Mouse (Mus musculus) T-cell, adult 2 months (primary cell): Measurements from ENCODE around the gene Map4k1.
A peak's percentile ranks its signal among the peaks of the same experiment; 100 is the strongest.

Experiments
- DNase-seq: peaks from one replicate; pipeline ENCODE4 v3.0.0; 2022; ENCODE audit warnings: low spot score

Gene Map4k1

DNA sequence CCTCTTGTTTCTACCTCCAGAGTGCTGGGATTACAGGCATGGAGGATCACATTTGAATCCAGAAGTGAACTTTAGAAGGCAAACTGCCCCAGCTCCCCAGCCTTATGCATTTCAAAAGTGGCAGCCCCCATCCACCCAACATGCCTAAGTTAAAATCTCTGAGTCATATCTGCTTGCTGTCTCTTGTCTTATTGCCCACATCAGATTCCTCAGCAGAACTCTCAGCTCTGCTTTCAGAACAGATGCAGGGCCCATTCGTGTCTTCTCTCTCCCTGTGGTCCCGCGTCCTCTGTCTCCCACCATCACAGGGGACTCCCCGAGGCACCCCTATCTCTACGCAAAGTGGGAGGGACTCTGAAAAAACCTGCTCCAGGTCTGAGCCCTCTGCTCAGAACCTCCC, 44.3 kb downstream of the Map4k1 start:
- DNase-seq = no peak

GRCm38 (mm10) chr7:29026811-29027210, 45.0 kb downstream of the Map4k1 start:
- no peak for DNase-seq

GRCm38 (mm10) chr7:29028761-29029160, 46.9 kb downstream of the Map4k1 start:
- no peak for DNase-seq

- DNase-seq = no peak
Measured at GRCm38 (mm10) chr7:29029690-29030656, 48.1 kb downstream of the Map4k1 start.

- DNase-seq = no peak
Measured at GRCm38 (mm10) chr7:29031641-29032040, 49.8 kb downstream of the Map4k1 start.

- DNase-seq = no peak
Measured at GRCm38 (mm10) chr7:29032685-29033084, 50.8 kb downstream of the Map4k1 start.

GRCm38 (mm10) chr7:29037261-29037660, 55.4 kb downstream of the Map4k1 start:
- DNase-seq = no peak

DNA sequence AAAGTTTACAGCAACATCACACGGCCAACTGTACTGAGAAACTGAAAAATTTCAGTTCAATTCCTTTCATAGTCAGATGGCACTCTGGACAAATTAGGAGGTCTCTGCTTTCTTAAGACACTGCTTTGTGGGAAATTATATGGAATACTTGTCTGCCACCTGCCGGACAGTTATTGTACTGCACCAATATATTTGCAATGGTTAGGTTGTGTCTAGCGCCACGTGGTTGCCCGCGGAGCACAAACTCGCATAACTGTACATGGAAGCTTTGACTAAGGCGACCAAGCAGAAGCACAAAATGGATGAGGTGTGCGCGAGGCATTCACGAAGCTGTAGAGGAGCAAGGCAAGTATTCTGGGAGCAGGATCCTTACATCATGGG, 57.7 kb downstream of the Map4k1 start:
- DNase-seq = peak; percentile 84

DNA sequence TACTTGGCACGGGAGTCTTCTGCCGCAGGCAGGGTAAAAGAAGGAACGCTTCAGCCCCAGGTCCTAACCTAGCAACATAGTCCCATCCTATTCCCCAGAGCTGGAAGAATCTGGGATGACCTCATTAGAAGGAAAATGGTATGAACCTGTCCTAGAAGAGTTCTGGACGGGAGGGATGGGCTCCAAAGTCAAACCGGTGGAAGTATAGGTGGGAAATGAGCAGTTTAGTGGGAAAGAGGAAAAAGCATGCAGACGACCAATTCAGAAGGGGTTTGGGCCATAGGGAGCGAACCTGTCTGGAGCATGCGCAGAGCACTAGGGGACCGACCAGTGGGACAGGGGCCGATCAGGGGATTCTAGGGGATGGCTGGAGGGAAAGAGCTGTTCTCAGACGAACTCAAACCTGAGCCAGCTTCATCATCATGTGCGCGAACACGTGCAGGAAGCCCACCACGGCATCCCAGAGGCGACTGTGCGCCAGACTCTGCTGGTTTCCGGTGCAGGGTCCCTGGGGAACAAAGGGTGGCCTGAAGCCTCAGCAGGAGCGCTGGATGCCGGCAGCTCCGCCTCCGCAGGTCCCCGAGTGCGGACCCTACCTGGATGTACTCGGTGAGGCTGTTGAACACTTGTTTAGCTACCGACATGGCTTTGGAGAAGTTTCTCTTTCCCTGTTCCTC, 58.3 kb downstream of the Map4k1 start:
- DNase-seq = no peak

DNA sequence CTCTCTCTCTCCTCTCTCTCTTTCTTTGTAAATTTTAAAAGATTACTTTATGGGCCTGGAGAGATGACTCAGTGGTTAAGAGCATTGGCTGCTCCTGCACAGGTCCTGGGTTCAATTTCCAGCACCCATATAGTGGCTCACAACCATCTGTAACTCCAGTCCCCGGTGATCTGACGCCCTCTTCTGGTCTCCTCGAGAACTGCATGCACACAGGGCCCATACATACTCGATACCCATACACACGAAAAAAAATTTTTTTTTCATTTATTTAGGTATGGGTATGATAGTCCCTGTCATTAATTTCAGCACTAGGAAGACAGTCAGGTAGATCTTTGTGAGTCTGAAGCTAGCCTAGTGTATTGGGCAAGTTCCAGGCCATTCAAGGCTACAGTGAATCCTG, 59.3 kb downstream of the Map4k1 start:
- DNase-seq = no peak

DNA sequence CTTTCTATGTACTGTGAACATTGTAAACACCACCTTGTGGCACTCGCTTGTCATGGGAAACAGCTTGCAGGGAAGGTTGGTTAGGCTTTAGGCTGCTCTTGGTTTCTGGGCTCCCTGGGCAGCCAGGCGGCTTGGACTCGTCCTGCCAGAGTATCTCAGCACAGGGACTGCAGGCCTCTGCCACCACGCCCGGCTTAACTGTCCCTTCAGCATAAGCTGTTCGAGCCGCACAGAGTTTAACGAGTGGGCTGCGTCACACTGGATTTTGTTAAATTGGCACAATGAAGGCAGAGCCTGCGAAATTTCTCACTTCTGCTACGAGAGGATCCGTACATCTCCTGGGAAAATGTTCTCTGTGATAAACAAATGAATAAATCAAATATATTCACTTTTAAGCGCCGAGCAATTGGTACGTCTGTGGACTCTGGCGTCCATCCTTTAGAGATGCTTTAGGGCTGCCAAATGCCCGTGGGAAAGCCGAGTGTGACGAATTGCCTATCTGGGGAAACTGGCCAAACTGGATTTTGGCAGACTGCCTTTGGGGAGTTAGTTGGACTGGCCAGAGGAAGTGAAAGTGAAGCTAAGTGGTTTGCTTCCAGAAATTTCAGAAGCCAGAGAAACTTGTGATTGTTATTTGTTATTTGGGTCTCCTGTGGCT, 61.3 kb downstream of the Map4k1 start:
- no peak for DNase-seq

GRCm38 (mm10) chr7:29043674-29044057, 61.8 kb downstream of the Map4k1 start:
- DNase-seq = no peak

GRCm38 (mm10) chr7:29044302-29044701, 62.5 kb downstream of the Map4k1 start:
- no peak for DNase-seq

GRCm38 (mm10) chr7:29046533-29046932, 64.7 kb downstream of the Map4k1 start:
- no peak for DNase-seq

DNA sequence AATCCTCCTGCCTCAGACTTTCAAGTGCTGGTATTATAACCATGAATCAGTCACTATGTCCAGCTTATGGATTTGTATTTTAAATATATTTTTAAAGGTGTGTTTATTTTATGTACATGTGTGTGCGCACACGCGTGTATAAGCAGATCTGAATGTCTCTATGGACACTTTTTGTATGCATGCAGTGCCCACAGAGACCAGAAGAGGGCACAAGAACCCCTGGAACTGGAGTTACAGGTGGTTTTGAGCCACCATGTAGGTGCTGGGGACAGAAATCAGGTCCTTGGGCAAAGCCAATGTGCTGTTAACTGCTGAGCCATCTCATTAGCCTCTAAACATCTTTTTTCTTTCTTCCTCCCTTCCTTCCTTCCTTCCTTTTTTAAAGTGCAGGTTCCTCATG, 66.2 kb downstream of the Map4k1 start:
- no peak for DNase-seq

DNA sequence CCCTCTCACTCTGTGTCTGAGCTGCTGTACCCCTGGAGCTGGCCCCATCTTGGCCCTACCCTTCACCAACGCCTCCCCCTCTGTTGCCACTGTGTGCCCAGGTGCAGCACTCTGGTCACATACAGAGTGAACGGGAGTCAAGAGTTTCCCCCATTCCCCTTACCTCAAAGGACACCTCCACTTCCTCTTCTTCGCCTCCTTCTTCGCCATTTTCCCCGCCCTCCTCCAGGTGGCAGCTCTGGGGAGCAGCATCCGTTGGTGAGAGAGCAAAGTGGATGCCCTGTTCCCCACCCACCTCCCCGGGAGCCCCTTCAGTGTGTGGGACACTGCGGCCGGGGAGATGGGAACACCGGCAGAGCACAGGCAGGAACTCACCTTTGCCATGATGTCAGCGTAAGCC, 66.8 kb downstream of the Map4k1 start:
- DNase-seq = no peak

DNA sequence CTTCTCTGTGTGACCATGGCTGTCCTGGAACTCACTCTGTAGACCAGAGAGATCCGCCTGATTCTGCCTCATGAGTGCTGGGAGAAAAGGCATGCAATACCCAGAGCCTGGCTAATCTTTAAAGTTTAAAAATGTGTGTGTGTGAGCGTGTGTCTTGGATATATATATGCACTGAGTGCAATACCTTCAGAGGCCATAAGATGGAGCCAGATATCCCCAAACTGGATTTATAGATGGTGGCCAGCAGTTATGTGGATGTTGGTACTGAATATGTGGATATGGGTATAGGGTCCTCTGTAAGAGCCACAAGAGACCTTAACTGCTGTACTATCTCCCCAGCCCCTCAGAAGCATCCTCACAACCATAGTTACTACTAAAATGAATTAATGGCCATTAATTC, 68.9 kb downstream of the Map4k1 start:
- DNase-seq = no peak

- DNase-seq = no peak
Measured at GRCm38 (mm10) chr7:29052821-29053220, 71.0 kb downstream of the Map4k1 start.
